Mouse (Mus musculus): ENCODE results near the gene Il11ra1. TPM values are rescaled to one million over a fixed set of nuclear protein-coding genes. Genes with fewer than 3 reads are reported as not detected.

Gene Il11ra1
- 5.0 and 10.5 TPM in 2 replicates for polyA plus RNA-seq (2012; ENCODE audit: low replicate concordance)

GRCm38 (mm10) chr4:41699783-41700182, at the start of gene Il11ra1:
Gene Il11ra1, plus strand, starts transcription at chr4:41699989.

GRCm38 (mm10) chr4:41696930-41697841, 2.6 kb upstream of the Il11ra1 start, which contains the start of gene Cntfr:
Gene Cntfr, minus strand, starts transcription at chr4:41697089.

GRCm38 (mm10) chr4:41713197-41714067, 13.6 kb downstream of the Il11ra1 start, which contains the start of gene Rpp25l:
Gene Rpp25l, minus strand, starts transcription at chr4:41713534.

GRCm38 (mm10) chr4:41722918-41723351, 23.1 kb downstream of the Il11ra1 start, which contains the start of gene Dctn3:
Gene Dctn3, minus strand, starts transcription at chr4:41723170.

DNA sequence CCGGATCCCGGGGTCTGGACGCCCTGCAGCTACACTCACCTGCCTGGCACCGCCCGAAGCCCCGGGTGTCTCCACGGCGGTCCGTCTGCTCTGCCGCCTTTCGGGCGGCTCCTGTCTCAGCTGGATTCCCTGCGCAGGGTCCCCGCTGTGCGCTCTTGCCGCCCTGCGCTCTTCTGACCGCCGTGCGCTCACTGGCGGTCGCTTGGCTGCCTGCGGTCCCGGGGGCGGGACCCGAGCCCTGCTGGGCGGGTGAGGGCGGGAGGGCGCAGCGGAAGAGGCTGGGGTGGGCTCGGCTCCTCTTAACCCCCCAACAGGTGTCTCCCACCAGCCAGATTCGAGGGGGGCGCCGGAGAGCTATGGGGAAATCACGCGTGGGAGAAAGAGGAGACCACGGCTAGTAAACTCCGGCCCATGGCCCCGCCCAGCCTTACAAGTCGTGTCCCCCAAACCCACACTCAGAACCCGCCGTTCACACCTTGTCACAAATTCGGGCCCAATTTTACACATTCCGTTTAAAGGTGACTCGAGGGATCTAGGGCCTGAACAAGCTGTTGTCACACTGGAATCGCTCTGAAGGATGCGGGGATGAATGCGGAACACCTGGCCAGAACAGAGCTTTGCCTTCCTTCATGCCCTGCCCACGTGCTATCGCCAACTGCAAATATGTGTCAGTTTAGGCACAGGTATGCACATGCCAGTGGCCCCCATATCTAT, 31.4 kb downstream of the Il11ra1 start, which contains the start of gene Arid3c:
Gene Arid3c, minus strand, starts transcription at position 91 of the 714 bp plus-strand sequence.

GRCm38 (mm10) chr4:41754797-41755337, 55.1 kb downstream of the Il11ra1 start, which contains the start of gene Galt:
Gene Galt, plus strand, starts transcription at chr4:41755228.

GRCm38 (mm10) chr4:41755338-41756305, 55.8 kb downstream of the Il11ra1 start, which contains the start of gene Sigmar1:
Gene Sigmar1, minus strand, starts transcription at chr4:41756157.

GRCm38 (mm10) chr4:41774002-41774401, 74.2 kb downstream of the Il11ra1 start, which contains the start of gene Ccl27a:
Gene Ccl27a, minus strand, starts transcription at chr4:41774247.

Other genes starting within 250 kb of the Il11ra1 start
- 0.55 and 1.8 TPM in 2 replicates for gene Kif24, start 235.1 kb upstream of the Il11ra1 start, polyA plus RNA-seq (2012; ENCODE audit: low replicate concordance)
- gene Nudt2, start 234.8 kb upstream of the Il11ra1 start, polyA plus RNA-seq (2012; ENCODE audit: low replicate concordance): 0.56 and 7.2 TPM in 2 replicates
- 0.12 TPM in 1 of 2 replicates, not detected in the other for gene AI464131, start 196.9 kb upstream of the Il11ra1 start, polyA plus RNA-seq (2012; ENCODE audit: low replicate concordance)
- not detected in 2 replicates for gene 1110017D15Rik, start 182.7 kb upstream of the Il11ra1 start, polyA plus RNA-seq (2012; ENCODE audit: low replicate concordance)
- gene Fam219a, start 130.5 kb upstream of the Il11ra1 start, polyA plus RNA-seq (2012; ENCODE audit: low replicate concordance): 13.1 and 48.1 TPM in 2 replicates
- not detected in 2 replicates for gene Dnaic1, start 130.2 kb upstream of the Il11ra1 start, polyA plus RNA-seq (2012; ENCODE audit: low replicate concordance)
- 1.4 TPM in 2 replicates for gene Enho, start 59.7 kb upstream of the Il11ra1 start, polyA plus RNA-seq (2012; ENCODE audit: low replicate concordance)
- 0.27 and 0.59 TPM in 2 replicates for gene Cntfr, start 2.9 kb upstream of the Il11ra1 start, polyA plus RNA-seq (2012; ENCODE audit: low replicate concordance)
- gene Rpp25l, start 13.5 kb downstream of the Il11ra1 start, polyA plus RNA-seq (2012; ENCODE audit: low replicate concordance): 55.1 and 56.5 TPM in 2 replicates
- gene Dctn3, start 23.2 kb downstream of the Il11ra1 start, polyA plus RNA-seq (2012; ENCODE audit: low replicate concordance): 83.5 and 170 TPM in 2 replicates
- gene Arid3c, start 31.2 kb downstream of the Il11ra1 start, polyA plus RNA-seq (2012; ENCODE audit: low replicate concordance): not detected in 2 replicates
- gene Galt, start 55.2 kb downstream of the Il11ra1 start, polyA plus RNA-seq (2012; ENCODE audit: low replicate concordance): 30.4 and 49.1 TPM in 2 replicates
- gene Sigmar1, start 56.2 kb downstream of the Il11ra1 start, polyA plus RNA-seq (2012; ENCODE audit: low replicate concordance): 22.0 and 46.7 TPM in 2 replicates
- not detected in 2 replicates for gene Ccl27a, start 74.3 kb downstream of the Il11ra1 start, polyA plus RNA-seq (2012; ENCODE audit: low replicate concordance)
- not detected in 2 replicates for gene Gm21541, start 203.6 kb downstream of the Il11ra1 start, polyA plus RNA-seq (2012; ENCODE audit: low replicate concordance)
- 6.3 and 22.1 TPM in 2 replicates for gene Gm20878, start 241.6 kb downstream of the Il11ra1 start, polyA plus RNA-seq (2012; ENCODE audit: low replicate concordance)